Mouse (Mus musculus): ENCODE data around the gene Ces2e. TPM values are rescaled to one million over a fixed set of nuclear protein-coding genes. Genes with fewer than 3 reads are reported as not detected.

Gene Ces2e
- 1.8 TPM for polyA plus RNA-seq (2014; fragmentation: Illumina TruSeq; extraction: RNeasy Lipid Tissue Mini Kit (QIAGEN cat#74804); ENCODE audit: insufficient read depth, low read depth, low replicate concordance)

GRCm38 (mm10) chr8:104925972-104926596 lies at the start of gene Ces2e:
Ces2e (plus strand) TSS chr8:104926260.

GRCm38 (mm10) chr8:104947056-104947455 lies 21.0 kb downstream of the Ces2e start, which contains the start of gene Ces2f:
Ces2f (plus strand) TSS chr8:104947356.

GRCm38 (mm10) chr8:104961537-104961961 lies 35.5 kb downstream of the Ces2e start, which contains the start of gene Ces2g:
Ces2g (plus strand) TSS chr8:104961718.

Other genes starting within 250 kb of the Ces2e start
- not detected for gene Ces2a, start 192.3 kb upstream of the Ces2e start, polyA plus RNA-seq (2014; fragmentation: Illumina TruSeq; extraction: RNeasy Lipid Tissue Mini Kit (QIAGEN cat#74804); ENCODE audit: insufficient read depth, low read depth, low replicate concordance)
- 1.3 TPM for gene Ces2b, start 94.7 kb upstream of the Ces2e start, polyA plus RNA-seq (2014; fragmentation: Illumina TruSeq; extraction: RNeasy Lipid Tissue Mini Kit (QIAGEN cat#74804); ENCODE audit: insufficient read depth, low read depth, low replicate concordance)
- 0.38 TPM for gene Ces2c, start 79.2 kb upstream of the Ces2e start, polyA plus RNA-seq (2014; fragmentation: Illumina TruSeq; extraction: RNeasy Lipid Tissue Mini Kit (QIAGEN cat#74804); ENCODE audit: insufficient read depth, low read depth, low replicate concordance)
- gene Ces2f, start 21.1 kb downstream of the Ces2e start, polyA plus RNA-seq (2014; fragmentation: Illumina TruSeq; extraction: RNeasy Lipid Tissue Mini Kit (QIAGEN cat#74804); ENCODE audit: insufficient read depth, low read depth, low replicate concordance) = not detected
- gene Ces2g, start 35.5 kb downstream of the Ces2e start, polyA plus RNA-seq (2014; fragmentation: Illumina TruSeq; extraction: RNeasy Lipid Tissue Mini Kit (QIAGEN cat#74804); ENCODE audit: insufficient read depth, low read depth, low replicate concordance) = 10.4 TPM
- gene Ces2h, start 74.6 kb downstream of the Ces2e start, polyA plus RNA-seq (2014; fragmentation: Illumina TruSeq; extraction: RNeasy Lipid Tissue Mini Kit (QIAGEN cat#74804); ENCODE audit: insufficient read depth, low read depth, low replicate concordance) = not detected
- not detected for gene Ces3a, start 122.3 kb downstream of the Ces2e start, polyA plus RNA-seq (2014; fragmentation: Illumina TruSeq; extraction: RNeasy Lipid Tissue Mini Kit (QIAGEN cat#74804); ENCODE audit: insufficient read depth, low read depth, low replicate concordance)
- gene Ces3b, start 157.5 kb downstream of the Ces2e start, polyA plus RNA-seq (2014; fragmentation: Illumina TruSeq; extraction: RNeasy Lipid Tissue Mini Kit (QIAGEN cat#74804); ENCODE audit: insufficient read depth, low read depth, low replicate concordance) = not detected
- not detected for gene Ces4a, start 205.5 kb downstream of the Ces2e start, polyA plus RNA-seq (2014; fragmentation: Illumina TruSeq; extraction: RNeasy Lipid Tissue Mini Kit (QIAGEN cat#74804); ENCODE audit: insufficient read depth, low read depth, low replicate concordance)
- 23.6 TPM for gene Cbfb, start 244.4 kb downstream of the Ces2e start, polyA plus RNA-seq (2014; fragmentation: Illumina TruSeq; extraction: RNeasy Lipid Tissue Mini Kit (QIAGEN cat#74804); ENCODE audit: insufficient read depth, low read depth, low replicate concordance)